Mouse (Mus musculus) embryonic facial prominence, embryonic 14.5 days (tissue): ENCODE measurements around the gene Epha3. TPM values are rescaled to one million over a fixed set of nuclear protein-coding genes. Genes with fewer than 3 reads are reported as not detected.

ENCODE experiments used
- ATAC-seq: fragments of 200-750 bp; cut with Nextera tagmentation; 2 replicates; pipeline ENCODE4 v1.8.0; 2017; ENCODE audit warnings: low read depth, moderate number of reproducible peaks, moderate TSS enrichment
- DNase-seq: peaks from one replicate; pipeline ENCODE4 v3.0.0-alpha.2; 2015; ENCODE audit warnings: low spot score
- H3K27ac ChIP-seq: fragments of 300-500 bp; sonication (generic); replicated peaks from 2 replicates; pipeline ENCODE4 v1.5.1; 2014; ENCODE audit warnings: low read depth, mild to moderate bottlenecking, low read length, moderate library complexity
- H3K27me3 ChIP-seq: fragments of 300-500 bp; sonication (generic); replicated peaks from 2 replicates; pipeline ENCODE4 v1.6.1; 2014; ENCODE audit warnings: low read length; ENCODE audit not compliant: control insufficient read depth, insufficient read depth
- H3K36me3 ChIP-seq: fragments of 300-500 bp; sonication (generic); 2 replicates; pipeline ENCODE4 v1.6.1; 2014; ENCODE audit warnings: low read length, mixed read lengths; ENCODE audit not compliant: control insufficient read depth, insufficient read depth
- H3K4me1 ChIP-seq: fragments of 300-500 bp; sonication (generic); 2 replicates; pipeline ENCODE4 v1.6.1; 2014; ENCODE audit warnings: antibody characterized with exemption, low read length; ENCODE audit not compliant: control insufficient read depth, insufficient read depth
- H3K4me2 ChIP-seq: fragments of 300-500 bp; sonication (generic); 2 replicates; pipeline ENCODE4 v1.6.1; 2014; ENCODE audit warnings: low read depth, mild to moderate bottlenecking, low read length, moderate library complexity, mixed read lengths
- H3K4me3 ChIP-seq: fragments of 300-500 bp; sonication (generic); 2 replicates; pipeline ENCODE4 v1.5.1; 2014; ENCODE audit warnings: low read depth, mild to moderate bottlenecking, low read length
- H3K9ac ChIP-seq: fragments of 300-500 bp; sonication (generic); 2 replicates; pipeline ENCODE4 v1.6.1; 2014; ENCODE audit warnings: low read depth, mild to moderate bottlenecking, low read length, moderate library complexity, mixed read lengths
- H3K9me3 ChIP-seq: fragments of 300-500 bp; sonication (generic); 2 replicates; pipeline ENCODE4 v1.6.1; 2016; ENCODE audit warnings: low read length; ENCODE audit not compliant: control insufficient read depth
- WGBS: fragments of 180-500 bp; shearing (Covaris S2); extraction: QIAGEN DNeasy Blood & Tissue Kit; methylation state at CpG from one replicate; pipeline ENCODE4 v1.1.7; 2014; 5-methylcytosine and 5-hydroxymethylcytosine counted together
- polyA plus RNA-seq: library from polyadenylated mRNA; unstranded; fragments of >200 nt; fragmentation: Nextera tagmentation; extraction: Ambion mirVana; gene quantifications from 2 replicates; pipeline ENCODE4 v1.2.1, GENCODE M21; 2014

Gene Epha3
- polyA plus RNA-seq, 1 experiment from 2014 or later = 47.7 TPM

DNA sequence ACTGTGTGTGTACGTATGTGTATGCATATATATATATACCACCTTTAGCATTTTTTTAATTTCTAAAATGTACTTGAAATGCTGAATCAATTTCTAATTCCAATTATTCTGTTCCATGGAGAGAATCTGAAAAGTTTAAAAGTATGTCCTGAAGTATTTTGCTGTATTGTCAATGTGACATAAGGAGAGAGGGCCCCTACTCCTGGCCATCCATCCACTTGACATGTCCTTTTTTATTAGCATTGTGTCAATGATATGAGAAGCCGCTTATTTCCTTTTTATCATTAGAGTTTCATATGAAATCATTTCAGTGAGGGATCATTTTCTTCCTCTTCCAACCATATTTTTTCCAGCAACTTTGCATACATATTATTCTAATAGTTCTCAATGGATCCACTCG is 58.0 kb downstream of the Epha3 start:
- DNase-seq (no peak), ATAC-seq (no peak)
- no peak overlapping the region for H3K9ac ChIP-seq
- WGBS = 85% methylated on average over 3 of the region's 3 CpGs
- H3K36me3 ChIP-seq = no peaks in the 10 kb centered on the region
- no peaks in the 10 kb centered on the region for H3K27me3 ChIP-seq
- H3K4me2 ChIP-seq = no peak overlapping the region
- no peak overlapping the region for H3K4me3 ChIP-seq
- no peaks in the 10 kb centered on the region for H3K9me3 ChIP-seq
- H3K4me1 ChIP-seq = no peaks in the 10 kb centered on the region
- H3K27ac ChIP-seq = no peak overlapping the region

DNA sequence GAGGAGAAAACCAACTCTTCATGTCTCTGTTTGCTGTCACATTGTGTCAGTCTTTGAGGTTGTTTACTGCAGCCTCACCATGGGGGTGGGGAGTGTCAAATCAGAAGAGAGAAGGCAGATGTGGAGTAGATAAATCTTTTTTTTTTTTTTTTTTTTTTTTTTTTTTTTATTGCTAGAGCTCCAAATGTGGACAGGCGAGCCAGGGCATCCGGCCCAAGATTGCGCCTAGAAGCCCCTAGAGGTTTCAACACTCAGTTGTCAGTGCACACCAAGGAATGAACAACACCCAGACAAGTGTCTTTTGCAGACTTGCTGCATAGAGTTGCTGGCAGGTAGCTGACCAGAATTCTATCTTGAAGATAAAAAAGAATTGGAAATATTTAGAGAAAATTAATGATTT is 62.5 kb downstream of the Epha3 start:
- H3K4me2 ChIP-seq = no peak overlapping the region
- DNase-seq (no peak), ATAC-seq (no peak)
- no peak overlapping the region for H3K4me3 ChIP-seq
- no peaks in the 10 kb centered on the region for H3K4me1 ChIP-seq
- WGBS = 76% methylated on average over 3 of the region's 3 CpGs
- no peak overlapping the region for H3K9ac ChIP-seq
- no peak overlapping the region for H3K27ac ChIP-seq
- no peaks in the 10 kb centered on the region for H3K9me3 ChIP-seq
- H3K36me3 ChIP-seq = no peaks in the 10 kb centered on the region
- no peaks in the 10 kb centered on the region for H3K27me3 ChIP-seq

GRCm38 (mm10) chr16:63798341-63798740 is 65.6 kb downstream of the Epha3 start:
- H3K4me3 ChIP-seq = no peak overlapping the region
- H3K4me1 ChIP-seq = peaks cover 3% of the 10 kb centered on the region; the same call in 1 of the 2 replicates
- no peaks in the 10 kb centered on the region for H3K36me3 ChIP-seq
- H3K4me2 ChIP-seq = no peak overlapping the region
- H3K27ac ChIP-seq = no peak overlapping the region
- H3K9me3 ChIP-seq = no peaks in the 10 kb centered on the region
- 44% methylated on average over 2 of the region's 2 CpGs for WGBS
- ATAC-seq (no peak), DNase-seq (no peak)
- no peaks in the 10 kb centered on the region for H3K27me3 ChIP-seq
- no peak overlapping the region for H3K9ac ChIP-seq

DNA sequence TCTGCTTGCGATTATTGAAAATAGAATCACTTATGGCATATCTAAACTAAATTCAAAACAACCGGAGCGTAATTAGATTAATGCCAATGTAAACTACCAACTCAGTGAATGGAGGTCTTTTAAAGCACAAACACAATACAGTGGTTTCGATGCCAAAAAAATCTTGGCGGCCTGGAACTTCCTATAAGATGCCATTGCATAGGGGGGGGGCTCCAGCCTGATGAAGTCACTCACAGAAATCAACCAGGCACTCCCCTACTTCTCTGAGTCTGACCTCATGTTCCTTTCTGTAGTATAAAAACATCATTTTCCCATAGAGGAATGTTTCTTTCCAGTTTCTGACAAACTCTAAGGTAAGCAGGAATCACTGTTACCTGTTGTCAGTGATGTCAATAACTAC is 69.7 kb downstream of the Epha3 start:
- peak; percentile 41; the same call in 1 of the 2 replicates for ATAC-seq

DNA sequence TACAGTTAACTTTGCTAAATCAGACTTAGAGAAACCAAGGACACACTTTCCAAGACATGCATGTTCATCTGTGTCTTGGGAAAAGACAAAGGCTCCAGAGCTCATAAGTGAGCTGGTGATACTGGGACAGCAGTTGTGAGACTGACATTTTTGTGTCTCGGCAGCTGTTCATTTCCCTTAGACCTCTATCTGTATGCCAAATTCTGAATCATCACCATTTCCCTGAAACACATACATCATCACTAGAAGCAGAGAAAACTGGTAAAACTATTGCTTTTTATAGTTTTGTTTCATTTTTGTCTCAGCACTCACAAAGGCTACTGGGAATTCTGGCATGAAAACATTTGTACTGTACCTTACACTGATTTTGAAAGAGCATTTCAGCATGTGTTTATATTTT is 70.2 kb downstream of the Epha3 start:
- Histone ChIP-seq H3K9me3 (no peaks in the 10 kb centered on the region), H3K4me1 (peaks cover 8% of the 10 kb centered on the region), H3K4me2 (0 out of 2 replicates have a peak overlapping the region, but pooled peaks have one; percentile 15), H3K27ac (0 out of 2 replicates have a peak overlapping the region, but pooled peaks have one; percentile 17), H3K36me3 (no peaks in the 10 kb centered on the region), H3K27me3 (no peaks in the 10 kb centered on the region), H3K9ac (no peak overlapping the region), H3K4me3 (no peak overlapping the region)
- peak; percentile 28 for DNase-seq
- WGBS = 42% methylated on average over 1 of the region's 1 CpGs
- ATAC-seq = peak; percentile 30; the same call in 1 of the 2 replicates

More for the DNA sequence above, 69.7 kb downstream of the Epha3 start:
- no peaks in the 10 kb centered on the region for H3K27me3 ChIP-seq
- 57% methylated on average over 5 of the region's 5 CpGs for WGBS
- H3K9me3 ChIP-seq = no peaks in the 10 kb centered on the region
- H3K27ac ChIP-seq = no peak overlapping the region
- H3K9ac ChIP-seq = no peak overlapping the region
- H3K4me2 ChIP-seq = 0 out of 2 replicates have a peak overlapping the region, but pooled peaks have one; percentile 15
- DNase-seq = peak; percentile 73
- H3K4me3 ChIP-seq = no peak overlapping the region
- peaks cover 8% of the 10 kb centered on the region for H3K4me1 ChIP-seq
- no peaks in the 10 kb centered on the region for H3K36me3 ChIP-seq

- no peak overlapping the region for H3K9ac ChIP-seq
- no peaks in the 10 kb centered on the region for H3K9me3 ChIP-seq
- ATAC-seq (peak; percentile 50; the same call in 1 of the 2 replicates), DNase-seq (peak; percentile 86)
- no peaks in the 10 kb centered on the region for H3K36me3 ChIP-seq
- no peak overlapping the region for H3K4me3 ChIP-seq
- no peak overlapping the region for H3K27ac ChIP-seq
- H3K4me2 ChIP-seq = no peak overlapping the region
- WGBS = 43% methylated on average over 2 of the region's 2 CpGs
- no peaks in the 10 kb centered on the region for H3K27me3 ChIP-seq
- peaks cover 8% of the 10 kb centered on the region for H3K4me1 ChIP-seq
Observed at GRCm38 (mm10) chr16:63792084-63792483, 71.9 kb downstream of the Epha3 start.

GRCm38 (mm10) chr16:63783544-63783943 is 80.4 kb downstream of the Epha3 start:
- Histone ChIP-seq H3K27me3 (no peaks in the 10 kb centered on the region), H3K4me2 (no peak overlapping the region), H3K4me1 (no peaks in the 10 kb centered on the region), H3K36me3 (no peaks in the 10 kb centered on the region), H3K9me3 (no peaks in the 10 kb centered on the region), H3K4me3 (no peak overlapping the region), H3K9ac (no peak overlapping the region), H3K27ac (no peak overlapping the region)
- DNase-seq = no peak
- WGBS = 73% methylated on average over 7 of the region's 7 CpGs
- ATAC-seq = no peak

- H3K27me3 ChIP-seq = no peaks in the 10 kb centered on the region
- no peak overlapping the region for H3K4me2 ChIP-seq
- no peak for DNase-seq
- 77% methylated on average over 1 of the region's 1 CpGs for WGBS
- no peaks in the 10 kb centered on the region for H3K4me1 ChIP-seq
- no peaks in the 10 kb centered on the region for H3K36me3 ChIP-seq
- no peak overlapping the region for H3K27ac ChIP-seq
- ATAC-seq = no peak
- no peak overlapping the region for H3K4me3 ChIP-seq
- H3K9ac ChIP-seq = no peak overlapping the region
- H3K9me3 ChIP-seq = no peaks in the 10 kb centered on the region
Observed at GRCm38 (mm10) chr16:63782101-63782500, 81.9 kb downstream of the Epha3 start.

- no peak for ATAC-seq
- WGBS = 65% methylated on average over 5 of the region's 5 CpGs
- Histone ChIP-seq H3K4me3 (no peak overlapping the region), H3K9me3 (no peaks in the 10 kb centered on the region), H3K9ac (no peak overlapping the region), H3K4me2 (no peak overlapping the region), H3K27ac (no peak overlapping the region), H3K27me3 (no peaks in the 10 kb centered on the region), H3K4me1 (no peaks in the 10 kb centered on the region), H3K36me3 (no peaks in the 10 kb centered on the region)
- DNase-seq = no peak
Observed at GRCm38 (mm10) chr16:63780151-63780550, 83.8 kb downstream of the Epha3 start.
